Mouse (Mus musculus): ENCODE results near the gene Znhit6. TPM values are rescaled to one million over a fixed set of nuclear protein-coding genes. Genes with fewer than 3 reads are reported as not detected.

Gene Znhit6
- polyA plus RNA-seq, 1 experiment = 26.9 TPM

DNA sequence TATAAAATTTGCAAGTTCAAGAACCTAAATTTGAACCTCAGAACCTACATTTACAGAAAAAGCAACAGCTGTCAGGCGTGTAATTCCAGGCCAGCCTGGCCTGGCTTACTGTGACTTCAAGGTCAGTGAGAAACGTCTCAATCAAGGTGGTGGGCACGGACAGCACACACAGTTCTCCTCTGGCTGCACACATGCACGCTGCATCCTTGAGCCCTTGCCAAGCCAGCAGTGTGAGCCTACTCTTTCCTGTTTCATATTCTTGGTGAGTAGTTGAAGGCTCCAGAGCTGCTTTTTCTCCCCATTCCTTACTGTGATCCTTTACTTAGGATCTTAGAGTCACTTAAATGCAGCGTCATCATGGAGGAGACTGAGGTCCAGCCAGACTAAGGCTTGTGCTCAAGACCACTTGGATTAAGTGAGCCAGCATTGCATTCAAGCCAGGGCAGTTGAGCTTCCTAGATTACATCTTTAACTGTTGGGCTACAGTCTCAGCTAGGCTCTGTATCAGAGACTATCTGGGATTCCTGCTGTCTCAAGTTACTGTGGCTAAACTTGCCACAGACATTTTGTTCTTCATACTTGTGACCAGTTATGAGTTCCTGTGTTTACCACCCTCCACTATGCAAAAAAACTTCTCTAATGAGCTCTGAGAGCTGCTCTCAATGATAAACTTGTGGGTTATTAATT, 29.6 kb downstream of the Znhit6 start:
- H3K4me3 ChIP-seq (ENCODE audit: insufficient read depth, poor library complexity, severe bottlenecking) = no peak overlapping the region
- H3K36me3 ChIP-seq (ENCODE audit: control insufficient read depth, insufficient read depth) = peaks cover 70% of the 10 kb centered on the region
- H3K27me3 ChIP-seq (ENCODE audit: control insufficient read depth, insufficient read depth, insufficient read length) = no peaks in the 10 kb centered on the region
- TF ChIP-seq MAX (IDR thresholded peaks at IDR 0.05) (no peak), MYOD1 (IDR thresholded peaks at IDR 0.05; ENCODE audit: control insufficient read depth, insufficient read length, low read depth) (no peak), CTCF (IDR thresholded peaks at IDR 0.05; ENCODE audit: control insufficient read depth, insufficient read depth, insufficient read length) (no peak), FOSL1 (IDR thresholded peaks at IDR 0.05; ENCODE audit: insufficient read depth, low read length, poor library complexity, severe bottlenecking) (no peak), MYOG (IDR thresholded peaks at IDR 0.05; ENCODE audit: control insufficient read depth, extremely low read depth, insufficient read length) (no peak), CEBPB (IDR thresholded peaks at IDR 0.05; ENCODE audit: low read depth) (no peak), USF1 (IDR thresholded peaks at IDR 0.05; ENCODE audit: low read depth) (no peak)
- no peaks in the 10 kb centered on the region for H3K79me2 ChIP-seq (ENCODE audit: control insufficient read depth, insufficient read depth)
- H3K79me3 ChIP-seq (ENCODE audit: low read depth) = no peaks in the 10 kb centered on the region
- H3ac ChIP-seq (ENCODE audit: control insufficient read depth, insufficient read length, low read depth) = no peak overlapping the region

DNA sequence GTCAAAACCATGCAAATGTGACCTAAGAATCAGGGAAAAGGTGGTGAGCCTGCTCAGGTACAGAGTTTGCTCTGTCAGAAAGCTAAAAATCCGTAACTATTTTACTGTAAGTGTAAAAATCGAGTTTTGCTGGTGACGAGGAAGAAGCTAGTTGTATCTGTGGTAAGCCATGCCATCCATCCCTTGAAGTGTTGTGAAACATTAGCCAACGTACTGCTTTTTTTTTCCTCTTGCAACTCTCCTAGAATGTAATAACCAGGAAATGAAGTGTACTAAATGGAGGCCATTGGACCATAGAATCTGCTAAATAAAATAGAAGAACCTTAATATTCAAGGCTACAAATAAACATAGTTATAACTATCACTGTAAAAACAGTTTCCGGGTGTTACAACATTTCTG, 32.3 kb downstream of the Znhit6 start:
- Histone ChIP-seq H3K36me3 (ENCODE audit: control insufficient read depth, insufficient read depth) (peaks cover 42% of the 10 kb centered on the region), H3K79me3 (ENCODE audit: low read depth) (no peaks in the 10 kb centered on the region), H3ac (ENCODE audit: control insufficient read depth, insufficient read length, low read depth) (no peak overlapping the region), H3K79me2 (ENCODE audit: control insufficient read depth, insufficient read depth) (no peaks in the 10 kb centered on the region), H3K4me3 (ENCODE audit: insufficient read depth, poor library complexity, severe bottlenecking) (no peak overlapping the region), H3K27me3 (ENCODE audit: control insufficient read depth, insufficient read depth, insufficient read length) (no peaks in the 10 kb centered on the region)
- TF ChIP-seq CTCF (IDR thresholded peaks at IDR 0.05; ENCODE audit: control insufficient read depth, insufficient read depth, insufficient read length) (no peak), FOSL1 (IDR thresholded peaks at IDR 0.05; ENCODE audit: insufficient read depth, low read length, poor library complexity, severe bottlenecking) (no peak), MAX (IDR thresholded peaks at IDR 0.05) (no peak), MYOG (IDR thresholded peaks at IDR 0.05; ENCODE audit: control insufficient read depth, extremely low read depth, insufficient read length) (no peak), USF1 (IDR thresholded peaks at IDR 0.05; ENCODE audit: low read depth) (no peak), MYOD1 (IDR thresholded peaks at IDR 0.05; ENCODE audit: control insufficient read depth, insufficient read length, low read depth) (no peak), CEBPB (IDR thresholded peaks at IDR 0.05; ENCODE audit: low read depth) (no peak)

DNA sequence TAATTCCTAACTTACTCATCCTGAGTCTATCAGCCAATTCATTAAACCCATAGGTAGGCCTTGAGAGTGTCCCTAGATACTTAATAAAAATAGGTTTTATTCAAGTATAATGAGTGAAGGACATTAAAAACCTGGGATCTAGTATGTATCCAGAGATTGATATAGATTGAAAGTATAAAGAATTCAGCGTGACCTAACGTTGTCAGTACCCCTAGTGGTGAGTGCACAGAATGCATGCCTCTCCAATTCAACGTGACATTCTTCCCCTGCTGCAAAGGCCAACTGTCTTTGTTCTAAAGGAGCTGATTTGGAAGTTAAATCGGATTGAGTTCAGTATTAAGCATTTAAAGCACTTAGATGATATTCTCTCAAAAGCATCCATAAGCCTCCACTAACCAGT, 36.7 kb downstream of the Znhit6 start:
- Histone ChIP-seq H3K4me3 (ENCODE audit: insufficient read depth, poor library complexity, severe bottlenecking) (no peak overlapping the region), H3ac (ENCODE audit: control insufficient read depth, insufficient read length, low read depth) (no peak overlapping the region), H3K79me3 (ENCODE audit: low read depth) (no peaks in the 10 kb centered on the region), H3K79me2 (ENCODE audit: control insufficient read depth, insufficient read depth) (no peaks in the 10 kb centered on the region), H3K36me3 (ENCODE audit: control insufficient read depth, insufficient read depth) (peaks cover 5% of the 10 kb centered on the region), H3K27me3 (ENCODE audit: control insufficient read depth, insufficient read depth, insufficient read length) (no peaks in the 10 kb centered on the region)
- peak; percentile 15 for TF ChIP-seq CTCF (IDR thresholded peaks at IDR 0.05; ENCODE audit: control insufficient read depth, insufficient read depth, insufficient read length)
- no peak for TF ChIP-seq MYOD1 (IDR thresholded peaks at IDR 0.05; ENCODE audit: control insufficient read depth, insufficient read length, low read depth)

DNA sequence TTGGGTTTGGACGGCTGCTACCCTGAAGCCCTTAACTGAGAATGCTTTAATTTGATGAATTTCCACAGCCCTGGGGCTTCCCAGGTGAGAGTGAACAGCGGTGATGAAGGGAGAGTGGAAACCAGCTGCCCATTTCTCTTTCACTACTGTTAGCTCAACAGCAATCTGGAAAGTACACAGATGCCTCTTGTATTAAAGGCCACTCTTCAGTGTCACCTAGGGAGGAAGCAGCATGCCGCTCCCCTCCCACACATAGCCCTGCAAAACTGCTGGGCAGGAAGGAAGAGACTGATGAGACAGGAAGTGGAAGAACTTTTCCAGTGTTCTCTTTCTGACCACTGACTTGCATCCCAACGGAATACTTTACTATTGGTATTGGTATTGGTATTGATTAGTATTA, 37.2 kb downstream of the Znhit6 start:
- H3K4me3 ChIP-seq (ENCODE audit: insufficient read depth, poor library complexity, severe bottlenecking) = no peak overlapping the region
- no peaks in the 10 kb centered on the region for H3K79me2 ChIP-seq (ENCODE audit: control insufficient read depth, insufficient read depth)
- no peaks in the 10 kb centered on the region for H3K27me3 ChIP-seq (ENCODE audit: control insufficient read depth, insufficient read depth, insufficient read length)
- H3K79me3 ChIP-seq (ENCODE audit: low read depth) = no peaks in the 10 kb centered on the region
- TF ChIP-seq USF1 (IDR thresholded peaks at IDR 0.05; ENCODE audit: low read depth) (no peak), CEBPB (IDR thresholded peaks at IDR 0.05; ENCODE audit: low read depth) (no peak), MAX (IDR thresholded peaks at IDR 0.05) (no peak), FOSL1 (IDR thresholded peaks at IDR 0.05; ENCODE audit: insufficient read depth, low read length, poor library complexity, severe bottlenecking) (no peak), MYOD1 (IDR thresholded peaks at IDR 0.05; ENCODE audit: control insufficient read depth, insufficient read length, low read depth) (no peak), MYOG (IDR thresholded peaks at IDR 0.05; ENCODE audit: control insufficient read depth, extremely low read depth, insufficient read length) (no peak), CTCF (IDR thresholded peaks at IDR 0.05; ENCODE audit: control insufficient read depth, insufficient read depth, insufficient read length) (no peak)
- H3K36me3 ChIP-seq (ENCODE audit: control insufficient read depth, insufficient read depth) = peaks cover under 1% of the 10 kb centered on the region
- no peak overlapping the region for H3ac ChIP-seq (ENCODE audit: control insufficient read depth, insufficient read length, low read depth)

DNA sequence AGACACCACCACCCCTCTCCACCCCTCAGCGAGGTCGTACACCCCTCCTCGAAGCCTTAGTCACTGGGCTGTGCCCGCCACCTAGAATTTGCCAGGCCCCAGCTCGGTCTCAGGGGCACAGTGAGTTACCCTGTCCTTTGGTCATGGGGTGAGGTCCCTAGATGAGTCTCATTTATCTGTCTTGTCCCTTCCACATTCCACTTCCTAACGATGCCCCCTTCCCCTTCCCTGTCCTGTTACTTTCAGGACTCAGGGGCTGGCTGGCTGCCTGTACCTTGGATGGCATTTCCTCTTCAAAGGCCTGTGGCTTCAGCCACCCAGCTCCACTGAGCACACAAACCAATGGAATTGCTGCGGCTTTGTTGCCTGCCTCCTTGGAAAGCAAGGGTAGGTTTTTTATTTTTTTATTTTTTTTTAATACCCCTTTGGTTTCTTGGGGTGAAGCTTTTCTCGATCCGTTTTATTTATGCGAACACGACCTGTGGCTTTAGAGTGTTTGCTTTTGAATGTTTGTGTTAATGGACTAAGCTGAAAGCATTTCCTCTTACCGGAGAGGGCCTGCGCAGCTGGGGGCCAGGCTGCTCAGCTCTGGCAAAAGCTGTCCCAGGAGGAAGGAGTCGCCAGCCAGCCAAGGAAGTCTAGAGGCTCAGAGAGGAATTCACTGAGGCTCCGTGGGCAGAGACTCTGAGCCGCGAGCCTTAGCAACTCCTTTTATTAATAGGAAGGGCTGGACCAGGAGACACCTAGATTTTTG, 38.5 kb downstream of the Znhit6 start:
- Histone ChIP-seq H3K79me2 (ENCODE audit: control insufficient read depth, insufficient read depth) (no peaks in the 10 kb centered on the region), H3ac (ENCODE audit: control insufficient read depth, insufficient read length, low read depth) (no peak overlapping the region), H3K36me3 (ENCODE audit: control insufficient read depth, insufficient read depth) (no peaks in the 10 kb centered on the region), H3K4me3 (ENCODE audit: insufficient read depth, poor library complexity, severe bottlenecking) (no peak overlapping the region), H3K27me3 (ENCODE audit: control insufficient read depth, insufficient read depth, insufficient read length) (no peaks in the 10 kb centered on the region), H3K79me3 (ENCODE audit: low read depth) (no peaks in the 10 kb centered on the region)
- no peak for TF ChIP-seq USF1 (IDR thresholded peaks at IDR 0.05; ENCODE audit: low read depth)
- TF ChIP-seq CTCF (IDR thresholded peaks at IDR 0.05; ENCODE audit: control insufficient read depth, insufficient read depth, insufficient read length) = no peak

DNA sequence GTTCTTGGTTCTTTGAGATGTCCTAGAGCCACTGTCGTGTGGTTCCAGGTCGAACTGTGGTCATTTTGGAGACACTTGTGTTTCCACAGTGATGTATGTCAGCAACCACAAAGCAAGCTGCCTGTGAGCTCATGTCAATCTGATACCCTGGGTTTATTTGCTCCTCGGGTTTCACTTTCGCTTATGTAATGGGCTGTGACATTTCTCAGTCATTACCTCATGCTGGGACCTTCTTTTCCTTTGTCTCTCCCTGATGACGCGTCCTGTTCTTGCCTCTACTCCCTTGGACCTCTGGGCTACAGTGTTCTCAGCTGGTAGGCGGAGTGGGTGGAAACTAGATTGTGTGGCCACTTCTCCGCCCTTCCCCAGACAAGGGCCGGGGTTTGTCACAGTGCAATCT, 42.3 kb downstream of the Znhit6 start:
- Histone ChIP-seq H3K27me3 (ENCODE audit: control insufficient read depth, insufficient read depth, insufficient read length) (no peaks in the 10 kb centered on the region), H3ac (ENCODE audit: control insufficient read depth, insufficient read length, low read depth) (no peak overlapping the region)

More for the DNA sequence above, 42.3 kb downstream of the Znhit6 start:
- Histone ChIP-seq H3K79me3 (ENCODE audit: low read depth) (no peaks in the 10 kb centered on the region), H3K79me2 (ENCODE audit: control insufficient read depth, insufficient read depth) (no peaks in the 10 kb centered on the region), H3K36me3 (ENCODE audit: control insufficient read depth, insufficient read depth) (no peaks in the 10 kb centered on the region), H3K4me3 (ENCODE audit: insufficient read depth, poor library complexity, severe bottlenecking) (no peak overlapping the region)
- TF ChIP-seq CTCF (IDR thresholded peaks at IDR 0.05; ENCODE audit: control insufficient read depth, insufficient read depth, insufficient read length) (no peak), USF1 (IDR thresholded peaks at IDR 0.05; ENCODE audit: low read depth) (no peak), FOSL1 (IDR thresholded peaks at IDR 0.05; ENCODE audit: insufficient read depth, low read length, poor library complexity, severe bottlenecking) (no peak), CEBPB (IDR thresholded peaks at IDR 0.05; ENCODE audit: low read depth) (peak; percentile 24), MYOD1 (IDR thresholded peaks at IDR 0.05; ENCODE audit: control insufficient read depth, insufficient read length, low read depth) (peak; percentile 40), MAX (IDR thresholded peaks at IDR 0.05) (no peak), MYOG (IDR thresholded peaks at IDR 0.05; ENCODE audit: control insufficient read depth, extremely low read depth, insufficient read length) (no peak)
